Comparison of ENCODE assay signal across 9 mouse cellular contexts in genomic region chr11:118740001-118740400, GRCm38 (mm10).
A peak's percentile ranks its signal among the peaks of the same experiment; 100 is the strongest.
DNase-seq lines count a peak whose midpoint lies in the region; ATAC-seq and TF ChIP-seq lines count a peak whose summit lies in the region.
"Had no signal": no experiment of that assay in that cellular context is flagged by ENCODE, and none has a peak within 500 bp of the region (broad histone marks: within the 10 kb centered on the region; RNA-seq: fewer than 3 reads in every experiment).

No protein-coding gene starts in this region.

- H3K4me3 ChIP-seq in forebrain, embryonic 14.5 days (ENCODE audit: low read depth, low read length), result no peak overlapping the region
- no peak overlapping the region for H3K4me3 ChIP-seq in hindbrain, embryonic 13.5 days
- H3K4me3 ChIP-seq in midbrain, postnatal 0 days (ENCODE audit: low read depth, low read length), result no peak overlapping the region
- H3K4me3 ChIP-seq in testis, adult 2 months (ENCODE audit: control insufficient read depth, low read depth, low read length), result no peak overlapping the region
- H3K4me3 ChIP-seq: embryonic facial prominence, embryonic 15.5 days had no signal

- no peaks in the 10 kb centered on the region for H3K27me3 ChIP-seq in forebrain, embryonic 14.5 days (replicated peaks; ENCODE audit: control insufficient read depth, insufficient read depth, low read length)
- no peaks in the 10 kb centered on the region for H3K27me3 ChIP-seq in hindbrain, embryonic 13.5 days
- H3K27me3 ChIP-seq in midbrain, postnatal 0 days (ENCODE audit: insufficient read depth, low read length), result no peaks in the 10 kb centered on the region
- no peaks in the 10 kb centered on the region for H3K27me3 ChIP-seq in testis, adult 2 months (ENCODE audit: control insufficient read depth, insufficient read depth, low read length)

- intact Hi-C loops in left cerebral cortex, postnatal 36 days (cut with DNase I), result loop anchor here (5.0 kb wide), 3 partner anchors 52 to 233 kb away; no protein-coding TSS in a partner anchor

- H3K4me2 ChIP-seq in forebrain, embryonic 14.5 days (ENCODE audit: low read length), result peak overlapping the region; percentile 40; the same call in 1 of the 2 replicates
- H3K4me2 ChIP-seq in hindbrain, embryonic 13.5 days, result no peak overlapping the region
- no peak overlapping the region for H3K4me2 ChIP-seq in midbrain, postnatal 0 days (ENCODE audit: low read depth, low read length, poor library complexity, severe bottlenecking)

- peaks cover 36% of the 10 kb centered on the region for H3K4me1 ChIP-seq in forebrain, embryonic 14.5 days (ENCODE audit: control insufficient read depth, insufficient read depth, low read length)
- H3K4me1 ChIP-seq in hindbrain, embryonic 13.5 days (replicated peaks), result peaks cover 81% of the 10 kb centered on the region
- H3K4me1 ChIP-seq in midbrain, postnatal 0 days (ENCODE audit: insufficient read depth, low read length), result peaks cover 6% of the 10 kb centered on the region; the same call in 1 of the 2 replicates
- peaks cover 3% of the 10 kb centered on the region; the same call in 1 of the 2 replicates for H3K4me1 ChIP-seq in testis, adult 2 months (ENCODE audit: control insufficient read depth, insufficient read depth, low read length)

- no peak overlapping the region for H3K9ac ChIP-seq in forebrain, embryonic 14.5 days (ENCODE audit: low read length)
- peak overlapping the region; percentile 35 for H3K9ac ChIP-seq in hindbrain, embryonic 13.5 days
- no peak overlapping the region for H3K9ac ChIP-seq in midbrain, postnatal 0 days (replicated peaks; ENCODE audit: low read length, poor library complexity, severe bottlenecking)
- H3K9ac ChIP-seq: embryonic facial prominence, embryonic 15.5 days had no signal

- peak; percentile 15 for DNase-seq in thymus, postnatal 14 days
- no peak for DNase-seq in thymus, postnatal 0 days (ENCODE audit: low spot score)
- peak; percentile 87 for DNase-seq in brain, embryonic 14.5 days (ENCODE audit: low read depth)
- peak; percentile 83 for DNase-seq in forebrain, embryonic 14.5 days (ENCODE audit: low spot score)
- peak; percentile 56 to 76 for DNase-seq in left cerebral cortex, postnatal 36 days (ENCODE audit: low spot score in 2 of 2)
- DNase-seq in midbrain, postnatal 0 days (ENCODE audit: low spot score), result peak; percentile 91

- no peak overlapping the region for H3K27ac ChIP-seq in forebrain, embryonic 14.5 days (ENCODE audit: low read depth, low read length)
- no peak overlapping the region for H3K27ac ChIP-seq in hindbrain, embryonic 13.5 days
- no peak overlapping the region for H3K27ac ChIP-seq in midbrain, postnatal 0 days (ENCODE audit: low read depth, low read length)
- no peak overlapping the region for H3K27ac ChIP-seq in testis, adult 2 months (ENCODE audit: control insufficient read depth, insufficient read depth, low read depth, low read length)
- H3K27ac ChIP-seq: embryonic facial prominence, embryonic 15.5 days had no signal

- no peak for ATAC-seq in forebrain, embryonic 14.5 days
- no peak; the same call in 1 of the 2 replicates for ATAC-seq in hindbrain, embryonic 13.5 days (ENCODE audit: low FRiP score)
- ATAC-seq in midbrain, postnatal 0 days (ENCODE audit: low FRiP score), result 0 out of 2 replicates have a peak, but pooled peaks have one; percentile 25

- 14% methylated on average over 6 of the region's 6 CpGs for WGBS in forebrain, embryonic 14.5 days
- WGBS in hindbrain, embryonic 13.5 days, result 10% methylated on average over 6 of the region's 6 CpGs
- 9% methylated on average over 6 of the region's 6 CpGs for WGBS in midbrain, postnatal 0 days

- TF ChIP-seq CTCF in brain, embryonic 14.5 days (IDR thresholded peaks at IDR 0.05; ENCODE audit: borderline replicate concordance, extremely low read depth, insufficient read depth, insufficient read length), result peak; percentile 91
- peak; percentile 96 for TF ChIP-seq CTCF in midbrain, postnatal 0 days (IDR thresholded peaks at IDR 0.05)
- TF ChIP-seq CTCF in testis, adult 2 months (IDR thresholded peaks at IDR 0.05; ENCODE audit: control insufficient read depth, insufficient read depth, insufficient replicate concordance, low read depth, low read length), result peak; percentile 78; the same call in 1 of the 2 replicates

- no peak for TF ChIP-seq POLR2A in brain, embryonic 14.5 days (IDR thresholded peaks at IDR 0.05; ENCODE audit: borderline replicate concordance, extremely low read depth, insufficient read depth, insufficient read length, poor library complexity, severe bottlenecking)
- TF ChIP-seq POLR2A in testis, adult 2 months (IDR thresholded peaks at IDR 0.05; ENCODE audit: control insufficient read depth, low read depth, low read length), result no peak

- no peaks in the 10 kb centered on the region for H3K9me3 ChIP-seq in forebrain, embryonic 14.5 days (replicated peaks; ENCODE audit: control insufficient read depth, low read length)
- H3K9me3 ChIP-seq in hindbrain, embryonic 13.5 days, result no peaks in the 10 kb centered on the region
- no peaks in the 10 kb centered on the region for H3K9me3 ChIP-seq in midbrain, postnatal 0 days (ENCODE audit: low read length)
- H3K9me3 ChIP-seq: embryonic facial prominence, embryonic 15.5 days had no signal

- no peaks in the 10 kb centered on the region for H3K36me3 ChIP-seq in forebrain, embryonic 14.5 days (ENCODE audit: control insufficient read depth, insufficient read depth, low read length)
- no peaks in the 10 kb centered on the region for H3K36me3 ChIP-seq in hindbrain, embryonic 13.5 days
- H3K36me3 ChIP-seq in midbrain, postnatal 0 days (ENCODE audit: insufficient read depth, low read length), result no peaks in the 10 kb centered on the region
- H3K36me3 ChIP-seq in testis, adult 2 months (ENCODE audit: control insufficient read depth, insufficient read depth, low read length), result no peaks in the 10 kb centered on the region
- H3K36me3 ChIP-seq: embryonic facial prominence, embryonic 15.5 days had no signal
